Mouse (Mus musculus) cerebellum, adult 11-12 months (tissue): Measurements from ENCODE around the gene Dcp1a.

Source experiments
- DNase-seq: peaks from one replicate; pipeline ENCODE4 v3.0.0; 2022

Dcp1a gene

DNA sequence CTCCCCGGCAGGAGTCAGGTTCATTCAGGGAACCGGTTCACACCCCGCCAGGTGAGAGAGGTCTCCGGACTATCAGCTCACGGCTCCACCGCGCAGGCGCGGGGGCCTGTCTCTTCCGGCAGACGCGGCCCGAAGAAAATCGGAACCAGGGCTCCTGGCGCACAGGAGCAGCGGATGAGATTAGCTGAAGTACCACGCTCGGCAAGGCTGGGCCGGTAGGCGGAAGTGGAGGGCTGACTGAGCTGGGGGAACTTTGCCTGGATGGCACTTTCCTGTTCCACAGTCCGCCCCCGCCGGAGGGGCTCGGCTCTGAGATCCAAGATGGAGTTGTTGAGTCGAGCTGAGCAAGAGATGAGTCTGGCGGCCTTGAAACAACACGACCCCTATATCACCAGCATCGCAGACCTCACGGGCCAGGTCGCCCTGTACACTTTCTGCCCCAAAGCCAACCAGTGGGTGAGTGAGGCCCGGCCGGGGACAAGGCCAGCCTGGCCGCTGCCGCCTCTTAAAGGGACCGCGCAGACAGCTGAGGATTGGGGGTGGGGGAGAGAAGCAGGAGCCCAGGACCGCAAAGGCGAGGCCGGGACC lies at the start of gene Dcp1a:
Gene Dcp1a, plus strand, starts transcription at position 175 of the 588 bp plus-strand sequence.
- peak; percentile 97 for DNase-seq

DNA sequence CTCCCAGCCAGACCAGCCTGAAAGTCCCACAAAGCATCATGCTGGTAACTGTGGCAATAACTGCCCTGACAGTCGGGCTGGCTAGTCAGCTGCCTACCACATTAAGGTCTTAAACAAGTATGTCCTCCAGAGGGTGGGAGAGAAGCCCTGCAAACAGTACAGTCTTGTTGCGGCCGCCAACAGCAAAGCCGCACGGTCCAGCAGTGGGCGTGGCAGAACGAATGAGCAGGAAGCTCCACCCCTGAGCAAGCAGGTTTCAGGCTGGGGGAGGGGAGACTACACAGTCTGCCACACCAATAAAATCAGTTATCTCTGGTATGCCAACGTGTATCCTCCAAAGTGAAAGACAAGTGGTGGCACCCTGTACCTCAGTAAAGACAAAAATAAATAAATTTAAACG lies 49.7 kb upstream of the Dcp1a start:
- DNase-seq = no peak

DNA sequence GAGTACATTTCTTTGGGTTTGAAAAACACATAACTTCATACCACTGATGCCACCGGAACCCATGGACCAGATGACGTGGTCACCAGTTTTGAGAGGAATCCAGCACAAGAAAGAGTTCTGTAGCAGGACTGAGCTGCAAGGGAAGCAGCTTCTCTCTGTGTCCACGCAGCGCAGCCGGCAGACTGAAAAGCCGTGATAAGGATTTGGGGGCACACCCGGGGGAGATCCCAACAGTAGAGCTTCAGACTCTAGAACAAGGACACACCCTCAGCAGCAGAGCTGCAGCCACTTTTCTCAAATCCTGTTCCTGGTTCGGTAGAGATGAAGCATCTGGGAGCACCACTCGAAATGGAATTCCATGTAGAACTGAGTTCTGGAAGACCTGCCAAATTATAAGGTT lies 49.3 kb upstream of the Dcp1a start:
- no peak for DNase-seq

DNA sequence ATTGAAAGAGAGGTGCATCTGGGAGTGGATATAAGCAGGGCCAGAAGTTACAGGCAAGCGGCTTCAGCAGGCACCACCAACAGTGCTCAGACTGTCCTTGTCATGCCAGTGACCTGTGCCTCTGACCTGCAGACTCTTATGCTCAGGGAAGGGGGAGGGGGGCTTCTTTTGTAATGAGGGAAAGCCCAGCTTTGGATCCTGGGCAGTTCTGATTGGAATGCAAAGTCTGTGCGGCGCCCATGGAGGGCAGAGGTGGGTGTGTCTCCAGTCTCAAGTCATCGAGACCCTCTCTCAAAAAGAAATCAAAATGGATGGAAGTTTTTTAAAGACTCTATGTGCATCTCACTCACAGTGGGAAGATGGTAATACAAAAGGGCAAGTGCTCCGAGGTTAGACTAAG lies 48.9 kb upstream of the Dcp1a start:
- no peak for DNase-seq

DNA sequence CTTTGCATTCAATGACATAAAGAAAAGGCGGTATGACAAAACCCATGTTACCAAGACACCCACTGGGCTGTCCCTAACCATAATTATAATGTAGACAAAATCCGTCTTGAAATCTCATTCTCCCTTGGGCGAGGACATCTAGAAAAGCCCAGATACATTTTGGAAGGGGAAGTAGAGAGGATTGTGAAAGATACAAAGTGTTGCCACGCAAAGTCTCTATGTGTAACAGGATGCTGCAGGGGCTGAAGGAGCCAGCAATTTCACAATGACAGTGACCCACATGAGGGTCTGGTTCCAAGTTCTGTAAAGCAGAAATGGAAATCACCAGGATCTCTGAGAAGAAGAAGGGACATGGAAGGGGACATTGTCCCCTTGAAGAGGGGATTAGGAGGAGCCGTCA lies 44.0 kb upstream of the Dcp1a start:
- no peak for DNase-seq

DNA sequence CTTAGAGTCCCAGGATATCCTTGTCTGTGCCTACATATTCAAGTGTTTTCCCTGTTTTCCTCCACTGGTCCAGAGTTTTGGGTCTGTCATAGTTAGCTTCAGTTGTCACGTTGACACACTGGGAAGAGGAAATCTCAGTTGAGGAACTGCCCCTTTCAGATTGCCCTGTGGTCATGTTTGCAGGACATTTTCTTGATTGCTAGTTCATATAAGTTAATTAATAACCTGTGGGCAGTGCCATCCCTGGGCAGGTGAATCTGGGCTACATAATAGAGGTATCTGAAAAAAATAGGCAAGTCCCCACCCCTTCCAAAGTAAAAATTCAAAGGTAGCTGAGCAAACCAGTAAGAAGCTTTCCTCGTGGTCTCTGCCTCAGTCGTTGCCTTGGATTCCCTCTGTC lies 39.4 kb upstream of the Dcp1a start:
- DNase-seq = no peak

DNA sequence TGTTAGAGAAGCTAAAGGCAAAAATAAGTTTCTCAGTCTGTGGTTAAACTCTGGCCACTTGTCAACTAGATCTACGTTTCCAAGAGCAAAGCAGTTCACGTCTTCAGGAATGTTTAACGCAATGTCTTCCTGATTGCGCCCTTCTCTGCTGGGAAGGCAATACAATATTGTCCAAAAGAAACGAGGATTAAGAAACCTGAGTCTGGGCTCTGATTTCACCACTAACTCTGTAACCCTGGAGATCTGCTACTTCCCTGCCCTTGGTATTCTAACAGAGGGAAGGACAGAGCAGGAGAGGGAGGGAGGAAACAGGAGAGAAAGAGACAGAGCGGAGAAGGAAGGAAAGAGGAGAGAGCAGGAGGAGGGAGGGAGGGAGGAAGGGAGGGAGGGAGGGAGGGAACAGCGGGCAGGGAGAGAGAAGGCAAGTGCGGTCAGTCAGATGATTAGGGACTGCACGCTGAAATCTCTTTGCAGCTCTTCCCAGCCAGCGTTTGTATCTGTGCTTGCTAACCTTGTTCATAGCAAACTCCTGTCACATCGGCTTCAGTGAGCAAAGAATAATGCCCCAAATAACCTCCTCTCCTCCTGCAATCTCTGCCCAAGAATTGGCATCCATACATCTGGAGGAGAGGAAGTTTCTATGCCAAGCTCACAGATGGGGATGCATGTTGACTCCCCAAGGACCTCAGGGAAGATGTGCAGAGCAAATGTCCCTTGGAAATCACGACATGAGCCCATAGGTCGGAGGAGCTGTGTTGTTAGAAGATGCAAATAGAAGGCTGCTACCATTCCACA lies 23.3 kb upstream of the Dcp1a start:
- no peak for DNase-seq

DNA sequence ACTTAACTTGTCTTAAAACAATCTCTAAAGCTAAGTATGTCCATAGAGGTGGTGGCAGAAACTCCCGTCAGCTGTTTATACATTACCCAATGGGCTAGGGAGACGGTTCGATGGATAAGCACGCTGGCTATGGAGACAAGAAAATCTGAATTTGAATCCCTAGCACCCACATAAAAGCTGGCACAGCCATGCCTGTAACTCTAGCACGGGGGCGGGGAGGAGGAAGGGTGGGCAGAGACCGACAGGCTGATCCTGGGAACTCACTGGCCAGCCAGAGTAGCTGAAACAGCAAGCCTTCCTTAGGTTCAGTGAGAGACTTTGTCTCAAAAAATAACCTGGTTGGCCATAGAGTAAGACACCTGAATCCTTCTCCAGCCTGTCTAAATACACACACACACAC lies 21.9 kb upstream of the Dcp1a start:
- DNase-seq = no peak

DNA sequence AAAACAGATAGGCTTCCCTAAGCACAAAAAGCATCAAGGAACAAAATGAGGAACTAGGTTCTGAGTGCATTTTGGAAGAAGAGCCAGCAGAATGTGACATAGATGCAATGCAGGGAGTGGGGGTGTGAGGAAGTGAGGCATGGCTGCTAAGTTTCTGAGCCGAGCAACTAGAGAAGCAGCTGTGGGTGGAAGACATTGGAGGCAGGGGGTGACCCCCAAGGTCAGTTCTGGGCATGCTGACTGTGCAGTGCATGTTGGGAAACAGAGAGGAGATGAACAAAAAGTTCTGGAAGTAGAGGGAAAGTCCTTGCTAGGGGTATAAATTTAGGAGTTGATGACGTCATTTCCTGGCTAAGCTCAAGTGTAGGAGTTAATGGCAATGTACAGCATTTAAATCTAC lies 21.4 kb upstream of the Dcp1a start:
- DNase-seq = no peak

DNA sequence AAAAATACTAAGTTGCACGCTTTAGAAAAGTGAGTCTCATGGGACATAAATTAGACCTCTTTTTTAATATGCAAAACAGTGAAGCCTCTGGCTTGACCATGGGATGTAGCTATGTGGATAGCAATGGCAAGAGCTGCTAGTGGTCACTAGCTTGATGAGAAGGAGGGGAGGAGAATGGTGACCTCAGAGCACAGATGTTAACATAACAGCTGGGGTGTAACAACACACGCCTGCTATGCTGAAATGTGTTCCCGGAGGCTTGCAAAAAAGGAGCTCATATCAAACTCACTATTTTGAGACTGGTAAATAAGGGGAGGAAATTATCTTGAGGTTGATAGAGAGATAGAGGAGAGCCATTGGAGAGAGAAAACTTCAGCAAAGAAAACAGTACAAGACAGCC lies 20.5 kb upstream of the Dcp1a start:
- no peak for DNase-seq

DNA sequence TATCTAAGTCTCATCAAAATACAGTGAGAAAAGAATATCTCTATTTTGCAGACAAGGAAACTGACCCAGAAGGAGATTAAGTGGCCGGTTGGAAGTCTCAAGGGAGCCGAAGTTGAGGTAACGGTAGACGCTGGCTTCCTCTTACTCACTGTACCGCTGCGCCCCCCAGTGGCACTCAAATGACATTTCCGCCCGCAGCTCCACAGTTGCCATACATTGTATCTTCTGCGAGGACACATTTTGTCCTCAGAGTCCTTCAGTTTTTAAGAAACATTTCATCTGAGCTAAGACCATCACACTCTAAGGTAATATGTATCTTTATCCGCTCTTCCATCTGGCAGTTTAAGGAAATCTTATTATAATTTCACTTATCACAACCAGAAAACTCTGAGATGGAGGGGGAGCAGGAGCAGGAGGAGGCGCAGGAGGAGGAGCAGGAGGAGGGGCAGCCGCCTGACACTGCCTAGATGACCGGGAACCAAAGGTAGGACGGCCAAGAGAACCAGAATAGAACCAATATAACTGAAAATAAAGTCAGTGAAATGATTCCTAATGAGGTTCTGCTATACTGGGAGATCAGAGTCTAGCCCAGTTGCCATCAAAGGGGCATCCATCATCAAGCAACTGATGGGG lies 19.3 kb upstream of the Dcp1a start:
- DNase-seq = peak; percentile 53

DNA sequence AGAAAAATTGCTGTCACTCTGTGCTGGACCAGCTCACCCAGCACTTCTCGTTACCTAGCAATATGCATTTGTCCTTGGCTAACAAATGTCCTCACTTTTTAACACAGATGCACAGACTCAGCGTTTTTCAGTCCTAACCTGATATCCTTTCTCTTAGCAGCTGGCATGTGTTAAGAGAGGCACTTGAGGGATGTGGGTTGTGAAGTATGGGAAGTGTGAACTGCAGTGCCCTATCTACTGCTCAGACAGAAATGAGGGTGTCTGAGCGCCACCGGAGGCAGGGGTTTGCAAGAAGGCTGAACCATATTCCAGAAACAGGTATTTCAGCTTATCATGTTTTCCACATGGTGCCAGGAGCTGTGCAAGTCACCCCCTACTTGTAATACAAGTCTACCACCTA lies 16.0 kb upstream of the Dcp1a start:
- no peak for DNase-seq

DNA sequence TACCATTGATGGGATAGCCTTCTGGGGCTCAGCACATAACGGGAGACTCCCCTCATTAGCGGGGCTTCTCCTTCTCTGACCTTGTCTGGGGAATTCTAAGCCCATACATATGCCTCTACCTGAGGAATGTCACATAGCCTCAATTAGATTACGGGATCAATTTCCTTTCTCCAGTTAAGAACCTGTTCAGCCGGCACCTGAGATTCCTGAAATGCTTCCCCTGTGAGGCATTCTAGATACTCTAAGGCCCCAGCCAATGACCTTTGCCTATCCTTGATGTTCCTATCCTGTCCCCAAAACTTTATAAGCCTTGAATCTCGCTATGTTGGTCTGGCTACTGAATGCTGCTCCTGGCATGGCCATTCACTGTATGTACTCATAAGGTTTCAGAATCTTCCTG lies 5.7 kb upstream of the Dcp1a start:
- DNase-seq = no peak

DNA sequence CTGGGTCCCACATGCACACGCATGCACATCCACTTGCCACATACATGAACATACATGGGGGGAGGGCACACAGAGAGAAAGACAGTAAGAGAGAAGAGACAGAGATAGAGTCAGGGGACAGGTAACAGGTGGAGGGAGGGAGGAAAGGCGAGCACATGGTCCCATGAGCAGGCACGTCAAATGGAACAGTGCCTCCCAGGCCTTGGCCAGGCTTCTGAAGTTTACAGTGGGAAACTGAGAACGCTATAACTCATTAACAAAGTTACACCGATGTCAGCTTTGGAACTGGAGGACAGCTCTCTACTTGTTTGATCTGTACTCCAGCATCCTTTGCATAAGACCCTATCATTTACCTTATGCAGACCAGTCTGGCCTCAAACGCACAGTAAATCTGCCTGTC lies 4.9 kb upstream of the Dcp1a start:
- no peak for DNase-seq

DNA sequence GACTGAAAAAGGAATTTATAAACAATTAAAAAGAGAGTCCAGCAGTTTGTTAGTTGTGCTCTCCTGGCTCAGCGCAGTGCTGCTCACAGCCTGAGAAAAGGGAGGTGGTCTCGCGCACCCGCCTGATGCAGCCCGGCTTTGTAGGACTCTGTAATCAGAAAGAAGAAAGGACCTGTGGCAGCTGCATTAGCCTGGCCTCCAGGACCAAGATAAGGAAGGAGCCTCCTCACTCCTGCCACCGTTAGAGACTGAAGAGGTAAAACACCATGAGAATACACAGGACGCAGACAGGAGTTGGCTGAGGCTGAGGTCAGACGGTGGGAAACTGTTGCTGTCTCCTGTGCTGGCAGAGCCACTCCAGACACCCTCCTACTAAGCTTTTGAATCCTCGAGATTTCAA lies 12.0 kb downstream of the Dcp1a start, which contains the start of gene Cacna1d:
Gene Cacna1d, minus strand, starts transcription at position 114 of the 400 bp plus-strand sequence.
- DNase-seq = no peak

DNA sequence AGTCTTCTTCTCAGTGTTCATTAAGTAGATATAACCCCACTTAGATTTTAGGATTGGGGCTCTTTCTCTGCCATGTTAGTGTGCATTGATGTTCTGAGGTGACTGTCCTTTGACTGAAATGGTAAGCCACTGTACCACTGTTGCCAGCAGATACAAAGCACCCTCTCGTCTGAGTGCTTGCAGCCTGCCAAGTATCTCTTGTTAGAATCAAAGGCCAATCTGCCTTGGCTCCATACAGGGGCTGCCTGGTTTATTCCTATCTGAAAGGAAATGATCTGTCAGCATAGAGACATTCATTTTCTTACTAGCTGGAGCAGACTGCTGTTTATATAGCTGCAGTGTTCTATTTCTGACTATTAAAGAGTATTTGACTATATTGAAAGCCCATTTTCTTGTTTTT lies 13.9 kb downstream of the Dcp1a start:
- no peak for DNase-seq

DNA sequence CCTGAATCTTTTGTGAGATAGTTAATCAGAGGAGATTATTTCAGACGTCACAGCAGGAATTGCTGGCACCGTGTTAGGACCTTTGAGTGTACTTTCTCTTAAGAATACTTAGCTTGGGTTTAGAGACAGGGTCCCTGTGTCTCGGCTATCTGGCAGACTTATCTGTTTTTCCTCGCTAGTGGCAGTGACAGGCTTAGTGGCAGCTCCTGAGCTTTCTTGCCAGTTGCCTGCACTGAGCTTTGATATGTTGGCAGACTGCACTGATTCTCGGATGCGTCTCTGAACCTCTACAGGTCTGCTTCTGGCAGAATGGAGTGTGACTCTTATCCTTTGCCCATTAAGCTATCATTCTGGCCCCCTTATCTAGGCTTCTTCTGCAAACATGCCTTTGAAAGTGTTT lies 15.7 kb downstream of the Dcp1a start:
- no peak for DNase-seq

DNA sequence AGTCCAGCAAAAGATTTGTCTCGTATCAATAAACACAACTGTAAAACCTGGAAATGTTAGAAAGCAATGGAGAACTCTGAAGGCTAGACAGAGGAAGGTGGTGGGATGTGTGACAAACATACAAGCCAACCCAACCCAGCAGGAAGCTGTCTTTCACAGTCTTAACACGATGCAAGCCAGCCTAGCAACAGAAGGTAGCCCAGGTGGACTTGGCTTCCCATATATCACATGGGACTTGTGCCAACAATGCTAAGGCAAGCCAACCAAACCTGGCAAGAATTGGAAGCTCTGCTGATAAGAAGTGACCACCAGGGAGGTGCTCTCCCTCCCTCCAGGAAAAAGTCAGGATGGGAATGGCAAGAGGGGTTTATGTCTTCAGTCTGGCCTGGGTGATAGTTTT lies 18.9 kb downstream of the Dcp1a start:
- peak; percentile 90 for DNase-seq

DNA sequence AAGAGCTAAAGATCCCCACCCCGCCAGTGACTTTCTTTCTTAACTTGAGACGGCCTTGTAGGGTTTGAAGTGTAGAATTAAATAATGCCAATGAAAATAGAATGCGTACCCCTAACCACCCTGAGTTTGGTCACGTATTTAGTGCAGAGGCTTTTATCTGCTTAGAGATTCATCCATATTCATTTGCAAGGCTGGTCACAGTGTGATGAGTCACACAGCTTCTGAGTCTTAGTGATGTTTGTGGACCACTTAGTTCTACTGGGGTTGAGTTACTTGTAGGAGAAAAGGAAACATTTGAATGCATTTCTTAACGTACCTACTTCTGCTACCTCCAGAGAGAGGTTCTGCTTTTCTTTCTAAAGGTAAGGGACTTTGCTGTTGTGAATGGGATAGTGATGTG lies 25.7 kb downstream of the Dcp1a start:
- DNase-seq = no peak

DNA sequence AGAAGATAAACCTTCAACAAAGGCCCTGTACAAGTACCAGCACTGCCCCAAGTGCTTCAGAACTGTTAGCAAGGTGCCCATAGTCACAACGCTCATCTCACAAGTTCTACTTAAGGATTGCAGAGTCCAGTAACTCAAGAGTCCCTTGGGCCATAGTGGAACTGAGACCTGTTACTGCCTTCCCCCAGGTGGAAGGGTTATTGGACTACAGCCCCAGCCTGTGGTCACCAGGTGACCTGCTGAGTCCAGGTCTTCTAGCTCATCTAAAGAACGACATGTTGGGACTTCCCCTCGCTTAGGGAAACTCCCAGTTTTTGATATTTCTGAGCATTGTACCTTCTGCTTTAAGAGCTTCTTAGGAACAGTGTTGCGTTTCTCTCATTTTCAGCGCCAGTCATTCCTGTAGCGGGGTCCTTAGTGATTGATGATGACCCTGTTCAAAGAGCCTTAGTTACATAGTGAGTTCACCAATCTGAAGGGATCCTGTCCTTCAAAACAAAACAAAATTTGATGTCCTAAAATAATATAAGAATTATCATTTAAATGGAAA lies 31.0 kb downstream of the Dcp1a start:
- DNase-seq = no peak

DNA sequence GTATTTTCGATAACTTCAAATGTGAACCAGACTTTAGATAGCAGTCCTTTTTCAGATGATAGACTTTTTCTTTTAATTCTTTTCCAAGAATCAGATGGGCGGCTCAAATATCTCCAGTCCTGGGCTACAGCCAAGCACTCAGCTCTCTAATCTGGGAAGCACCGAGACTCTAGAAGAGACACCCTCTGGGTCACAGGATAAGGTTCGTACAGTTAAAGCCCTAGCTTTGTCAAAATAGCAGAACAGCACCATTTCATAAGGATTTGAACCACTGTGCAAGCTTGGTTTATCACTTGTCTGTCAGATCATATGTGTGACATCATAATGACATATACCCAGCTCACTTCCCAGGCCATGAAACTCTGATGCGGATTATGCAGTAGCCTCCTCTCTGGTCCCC lies 33.6 kb downstream of the Dcp1a start:
- no peak for DNase-seq

DNA sequence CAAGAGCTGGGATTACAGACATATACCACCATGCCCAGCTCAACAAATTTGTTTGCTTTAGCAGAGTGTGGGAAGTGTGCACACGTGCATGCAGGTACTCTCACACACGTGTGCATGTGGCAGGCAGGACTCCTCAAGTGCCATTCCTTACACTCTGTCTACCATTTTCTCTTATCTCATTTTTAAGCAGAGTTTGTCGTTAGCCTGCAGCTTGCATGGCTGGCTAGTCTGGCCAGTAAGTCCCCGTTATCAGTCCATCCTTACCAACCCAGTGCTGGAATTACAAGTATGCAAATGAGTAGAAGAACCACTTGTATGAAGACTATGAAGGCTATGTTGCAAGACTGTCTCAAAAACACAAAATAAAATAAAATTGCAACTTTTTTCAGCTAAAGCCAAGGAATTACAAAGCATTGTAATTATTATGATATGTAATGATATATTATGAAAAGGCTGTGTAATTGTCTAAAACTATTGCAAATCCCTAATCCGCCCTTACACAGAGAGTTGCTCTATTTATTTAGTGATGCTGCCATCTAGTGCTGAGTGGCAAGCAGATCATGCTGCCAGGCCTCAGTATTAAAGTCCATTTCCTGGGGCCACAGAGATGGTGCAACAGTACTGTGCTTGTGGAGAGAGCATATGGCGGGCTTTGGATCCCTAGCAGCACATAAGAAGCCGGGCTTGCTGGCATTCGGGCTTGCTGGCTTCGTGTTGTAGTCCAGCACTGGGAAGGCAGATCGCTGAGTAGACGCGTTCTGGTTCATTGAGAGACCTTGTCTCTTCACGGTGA lies 36.8 kb downstream of the Dcp1a start:
- peak; percentile 87 for DNase-seq

DNA sequence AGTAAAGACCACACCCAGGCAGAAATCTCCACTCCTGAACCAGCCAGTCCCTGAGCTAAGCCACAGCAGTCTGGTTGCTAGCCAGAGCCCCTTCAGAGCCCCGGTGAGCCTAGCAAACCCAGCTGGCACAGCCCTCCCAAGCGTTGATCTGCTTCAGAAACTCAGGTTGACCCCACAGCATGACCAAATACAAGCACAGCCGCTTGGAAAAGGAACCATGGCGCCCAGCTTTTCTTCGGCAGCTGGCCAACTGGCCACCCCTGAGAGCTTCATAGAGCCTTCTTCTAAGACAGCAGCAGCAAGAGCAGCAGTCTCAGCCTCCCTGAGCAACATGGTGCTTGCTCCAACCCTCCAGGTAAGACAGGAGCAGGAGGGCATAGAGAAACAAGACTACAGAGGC lies 40.0 kb downstream of the Dcp1a start:
- DNase-seq = no peak
